Mouse (Mus musculus) kidney, postnatal 10 days (tissue): ENCODE measurements around the gene Hpse2.

ENCODE experiments used
- DNase-seq: peaks from one replicate; pipeline ENCODE4 v3.0.0; 2021; ENCODE audit warnings: mixed read lengths

Hpse2 gene

DNA sequence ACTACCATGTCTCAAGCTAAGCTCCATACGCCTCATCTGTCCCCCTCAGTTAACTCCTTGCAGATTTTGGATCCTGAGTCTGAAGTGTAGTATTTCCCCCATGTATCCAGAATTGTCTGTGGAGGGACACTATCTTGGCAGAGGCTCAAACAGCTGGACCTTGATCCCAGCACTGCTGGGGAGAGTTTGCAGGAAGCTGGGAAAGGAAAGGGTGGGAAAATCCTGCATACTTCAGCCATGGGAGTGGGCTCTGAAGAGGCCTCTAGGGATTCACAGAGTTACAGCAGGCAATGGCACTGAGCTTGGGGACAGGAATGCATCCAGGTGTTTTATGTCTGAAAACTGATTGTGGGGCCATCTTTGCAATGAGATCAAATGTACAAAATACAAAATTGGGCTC, 450.6 kb downstream of the Hpse2 start:
- peak; percentile 24 for DNase-seq

DNA sequence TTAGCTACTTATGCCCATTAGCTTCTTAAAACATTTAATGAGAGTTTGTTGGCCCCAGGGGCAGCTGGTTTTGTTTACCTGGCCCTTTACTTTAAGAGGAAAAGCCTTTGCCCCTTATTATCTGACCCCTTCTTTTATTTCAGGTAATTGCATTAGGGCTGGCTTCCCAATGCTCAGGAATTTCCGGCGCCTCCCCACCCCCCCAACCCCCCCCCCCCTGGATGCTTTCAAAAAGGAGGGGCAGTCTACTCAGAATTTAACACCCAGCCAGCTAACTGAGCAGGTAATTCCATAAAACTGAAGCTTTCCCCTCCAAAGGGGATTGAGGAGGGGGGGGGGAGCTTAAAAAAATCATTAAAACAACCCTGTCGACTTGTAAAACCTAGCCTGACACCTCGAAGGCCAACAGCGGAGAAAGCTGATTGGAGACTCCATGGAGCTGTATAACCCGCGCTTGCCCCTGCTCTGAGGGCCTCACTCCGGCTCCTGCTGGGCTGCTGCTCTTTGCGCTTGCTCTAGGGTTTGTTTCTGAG, 451.4 kb downstream of the Hpse2 start:
- no peak for DNase-seq

DNA sequence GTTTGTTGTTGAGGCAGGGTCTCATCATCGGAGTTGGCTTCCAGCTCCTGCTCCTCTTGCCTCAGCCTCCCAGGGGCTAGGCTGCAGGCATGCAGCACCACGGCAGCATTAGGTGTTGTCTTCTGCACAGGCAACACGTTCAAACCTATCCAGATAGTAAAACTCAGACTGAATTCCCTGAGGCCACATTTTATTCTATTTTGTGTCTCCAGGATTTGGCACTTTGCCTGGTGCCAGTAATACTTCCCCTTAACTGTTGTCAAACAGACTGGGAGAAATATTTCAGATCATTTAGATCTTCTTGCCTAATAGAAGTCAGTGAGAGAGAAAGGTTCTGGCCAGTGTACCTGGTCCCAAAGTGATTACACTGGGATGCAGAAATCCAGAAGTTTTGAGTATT, 458.5 kb downstream of the Hpse2 start:
- no peak for DNase-seq

DNA sequence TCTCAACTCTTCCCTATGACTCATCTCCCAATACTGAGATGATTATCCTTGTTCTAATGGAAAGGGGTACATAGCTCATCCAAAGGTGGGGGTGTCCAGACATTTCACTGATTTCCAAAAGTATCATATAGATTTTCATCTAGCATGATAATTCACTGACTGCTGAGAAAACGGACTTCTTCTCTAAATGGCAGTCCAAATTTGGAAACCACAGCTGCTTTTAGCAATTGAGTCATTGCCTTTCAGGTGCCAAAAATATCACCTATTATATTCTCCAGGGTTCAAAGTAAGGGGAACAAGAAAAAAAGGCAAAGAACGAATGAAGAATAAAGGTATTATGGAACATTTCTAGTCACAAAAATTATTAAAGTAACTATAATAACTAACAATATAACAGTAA, 459.9 kb downstream of the Hpse2 start:
- no peak for DNase-seq

DNA sequence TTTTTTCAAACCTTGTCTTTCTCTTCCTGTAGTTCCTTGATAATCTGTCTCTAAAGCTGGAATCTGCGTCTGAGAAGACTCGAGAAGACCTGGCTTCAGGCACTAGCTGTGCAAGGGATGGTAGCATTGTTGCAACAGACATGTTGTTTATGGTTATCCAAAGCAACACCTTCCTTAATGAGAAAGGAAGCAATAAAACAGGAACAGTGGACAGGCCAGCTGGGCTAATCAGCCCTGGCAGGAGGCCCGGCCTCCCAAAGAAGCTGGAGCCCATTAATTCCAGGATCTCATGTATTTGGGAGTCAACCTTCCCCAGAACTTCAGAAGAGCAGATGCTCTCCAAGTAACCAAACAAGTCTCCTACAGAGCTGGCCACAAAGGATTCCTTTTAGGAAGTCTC, 465.5 kb downstream of the Hpse2 start:
- DNase-seq = peak; percentile 73

DNA sequence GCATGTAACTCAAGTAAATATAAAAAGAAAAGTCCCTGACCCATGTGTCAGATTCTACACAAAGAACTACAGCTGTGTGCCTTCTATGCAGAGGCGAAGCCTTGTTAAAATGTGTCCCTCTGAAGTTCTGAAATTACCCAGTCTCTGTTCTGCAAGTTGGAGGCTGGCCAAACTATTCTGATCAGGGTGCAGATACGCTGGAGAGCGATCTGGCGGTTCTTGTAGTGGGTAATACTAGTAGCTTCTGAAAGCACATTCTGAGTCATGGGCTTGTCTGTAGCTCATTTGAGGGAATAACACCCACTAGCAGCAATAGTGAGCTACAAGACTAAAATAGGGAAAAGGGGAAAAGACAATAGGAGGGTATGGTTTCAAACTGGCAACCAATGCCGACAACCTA, 474.5 kb downstream of the Hpse2 start:
- peak; percentile 45 for DNase-seq

DNA sequence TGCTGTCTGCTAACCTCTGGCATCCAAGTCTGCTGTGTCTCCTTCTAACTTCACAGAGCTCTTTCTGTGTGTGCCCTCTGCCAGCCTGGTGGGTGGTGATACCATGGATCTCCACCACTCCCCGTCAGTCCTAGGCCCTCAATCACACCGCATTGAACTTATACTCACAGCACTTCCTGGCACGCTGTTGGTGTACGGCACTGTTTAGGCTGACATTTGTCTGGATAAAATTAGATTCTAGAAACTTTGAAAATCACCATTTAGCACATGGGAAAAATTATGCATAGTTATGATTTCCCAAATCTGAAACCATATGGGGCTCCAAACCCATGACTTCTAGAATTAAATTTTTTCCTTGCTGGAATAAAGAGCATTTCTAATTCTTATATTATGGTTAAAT, 478.4 kb downstream of the Hpse2 start:
- DNase-seq = no peak

DNA sequence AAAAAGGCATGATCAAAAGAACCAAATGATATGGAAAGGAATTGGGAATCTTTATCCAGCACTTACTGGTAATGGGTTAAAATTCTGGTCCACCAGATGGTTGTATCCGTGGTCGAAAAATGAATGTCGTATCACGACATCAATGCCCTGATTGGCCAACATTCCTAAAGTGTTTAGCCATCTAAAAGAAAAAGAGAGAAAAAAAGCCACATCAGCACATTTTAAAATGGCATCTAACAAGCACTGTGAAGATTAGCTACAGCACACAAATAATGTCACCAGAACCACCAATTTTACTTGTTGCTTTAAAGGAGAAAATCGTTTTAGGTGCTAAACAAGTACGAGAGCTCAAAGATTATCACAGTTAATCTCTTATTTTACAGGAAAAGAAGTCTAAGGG, 479.6 kb downstream of the Hpse2 start:
- no peak for DNase-seq

DNA sequence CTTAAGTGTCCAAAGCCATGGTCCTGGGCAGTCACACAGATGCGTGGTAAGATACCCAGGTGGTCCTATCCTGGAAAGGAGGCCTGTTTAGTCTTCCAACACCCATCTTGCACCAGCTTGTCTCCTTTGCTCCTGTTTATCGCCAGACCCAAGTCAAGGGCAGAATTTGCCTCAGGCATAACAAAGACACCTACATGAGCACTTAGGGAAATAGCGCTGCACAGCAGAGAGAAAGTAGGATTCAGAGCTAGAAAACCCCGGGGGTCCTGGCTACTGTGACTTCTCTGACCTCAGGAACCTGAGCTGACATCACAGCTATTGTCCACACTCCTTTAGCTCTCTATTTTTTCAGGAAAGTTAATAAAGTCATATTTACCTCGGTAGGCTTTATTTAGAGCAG, 481.8 kb downstream of the Hpse2 start:
- no peak for DNase-seq

DNA sequence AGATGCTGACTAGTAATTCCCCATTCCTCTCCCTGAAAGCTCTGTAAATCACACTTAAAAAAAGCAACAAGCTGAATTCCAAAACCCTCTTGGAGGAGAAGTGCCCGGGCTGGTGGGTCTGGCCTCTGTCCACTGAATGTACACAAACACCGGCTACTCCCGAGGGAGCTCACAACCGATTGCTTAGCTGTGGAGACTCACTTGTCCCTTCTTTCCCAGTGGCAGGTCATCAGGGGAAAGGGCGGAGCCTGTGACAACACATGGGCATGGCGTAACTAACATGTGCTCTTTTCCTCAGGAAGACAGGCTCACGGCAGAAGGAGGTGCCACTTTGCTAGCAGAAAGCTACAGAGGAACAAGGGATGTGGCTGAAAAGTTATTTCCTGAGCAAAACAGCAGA, 483.4 kb downstream of the Hpse2 start:
- no peak for DNase-seq

DNA sequence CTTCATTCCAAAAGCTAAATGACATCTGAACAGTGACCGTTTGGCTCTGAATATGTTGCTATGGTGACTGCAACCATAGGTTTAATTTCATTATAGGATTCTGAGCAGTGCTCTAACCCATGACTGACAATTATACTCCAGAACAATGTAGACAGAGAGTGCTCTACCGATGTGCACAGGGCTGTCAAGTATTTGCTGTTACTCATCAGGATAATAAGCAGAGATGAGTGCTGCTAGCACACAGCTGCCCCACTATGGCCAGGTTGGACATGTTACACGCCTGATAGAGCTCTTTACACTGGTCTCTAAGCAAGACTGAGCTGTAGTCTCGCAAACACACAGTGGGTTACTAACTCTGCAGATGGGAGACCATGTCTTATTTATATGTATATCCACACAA, 483.9 kb downstream of the Hpse2 start:
- no peak for DNase-seq

DNA sequence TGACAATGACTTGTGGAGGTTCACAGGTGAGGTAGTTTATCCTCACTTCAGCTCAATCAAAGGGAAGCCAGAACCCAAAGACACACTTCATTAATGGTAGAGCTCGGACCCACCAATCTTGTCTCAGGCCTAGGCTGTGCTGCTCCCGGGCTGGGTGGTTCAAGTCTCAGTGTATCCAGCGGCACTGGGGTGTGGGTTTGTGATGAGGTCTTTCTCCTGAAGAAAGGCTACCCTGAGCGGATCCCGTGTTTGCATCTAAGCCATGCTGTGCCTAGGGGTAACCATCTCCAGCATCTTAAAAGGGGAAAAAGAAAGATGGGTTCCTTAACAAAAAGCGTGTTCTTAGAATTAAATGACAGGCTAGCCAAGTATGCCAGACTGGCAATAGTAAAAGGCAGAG, 484.3 kb downstream of the Hpse2 start:
- no peak for DNase-seq

DNA sequence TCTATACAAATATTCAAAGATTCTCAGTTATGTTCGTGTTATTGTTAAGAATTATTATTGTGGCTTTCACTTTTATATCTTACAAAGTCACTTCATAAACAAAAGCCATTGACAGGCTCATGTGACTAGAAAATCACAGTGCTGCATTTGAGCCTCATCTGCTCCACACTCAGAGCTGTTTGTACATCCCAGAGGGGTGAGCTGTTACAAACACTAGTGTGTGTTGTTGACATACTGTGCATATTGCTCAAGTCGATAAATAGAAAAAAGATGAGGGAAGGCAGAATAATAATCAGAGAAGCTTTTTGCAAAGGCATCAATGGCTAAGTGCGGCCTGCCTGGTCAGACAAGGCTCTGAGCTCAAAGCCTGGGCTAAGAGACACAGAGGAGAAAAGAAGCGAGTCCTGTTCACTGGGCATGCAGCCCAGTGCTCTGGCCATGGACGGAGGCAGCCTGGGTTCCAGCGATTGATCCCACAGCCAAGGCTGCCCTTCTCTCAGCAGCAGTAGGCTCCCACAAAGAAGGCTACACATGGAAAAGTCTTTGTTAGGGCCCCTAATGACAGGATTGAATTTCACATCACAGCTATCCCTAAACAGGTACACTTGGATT, 485.6 kb downstream of the Hpse2 start:
- DNase-seq = no peak

DNA sequence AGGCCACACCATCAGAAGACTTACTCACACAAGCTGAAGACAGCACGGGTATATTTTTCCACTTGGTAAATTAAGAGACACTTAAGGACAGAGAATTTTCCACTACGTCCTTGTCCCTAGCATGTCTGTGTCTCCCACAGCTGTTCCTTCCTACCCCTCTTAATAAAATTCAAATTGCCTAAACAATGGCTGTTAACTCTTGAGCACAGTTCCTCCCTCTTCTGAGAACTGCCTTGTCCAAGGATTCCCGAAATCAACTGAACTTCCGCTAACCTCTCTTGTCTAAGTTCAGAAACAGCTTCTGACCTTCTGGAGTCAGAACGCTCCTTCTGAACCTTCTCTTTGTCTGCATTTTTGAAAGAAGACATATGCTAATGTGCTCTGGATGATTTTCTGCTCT, 496.6 kb downstream of the Hpse2 start:
- no peak for DNase-seq

DNA sequence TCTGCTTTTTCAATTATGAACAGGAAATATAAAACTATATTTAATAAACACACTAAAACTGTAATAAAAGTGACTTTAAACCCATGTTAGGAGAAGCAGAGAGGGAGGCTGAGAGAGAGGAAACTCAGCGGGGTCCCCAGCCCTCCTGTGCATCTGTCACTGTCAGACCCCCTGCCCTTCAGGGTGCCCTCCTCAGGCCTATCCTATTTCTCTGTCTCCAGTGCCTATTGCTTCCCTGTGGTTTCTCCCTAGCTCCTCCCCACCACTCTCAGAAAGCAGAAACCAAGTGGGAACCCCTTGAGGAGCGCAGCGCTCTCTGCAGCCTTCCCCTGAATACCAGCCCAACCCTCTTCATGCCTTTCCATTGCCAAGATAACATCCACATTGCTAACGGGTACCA, 510.5 kb downstream of the Hpse2 start:
- DNase-seq = no peak

DNA sequence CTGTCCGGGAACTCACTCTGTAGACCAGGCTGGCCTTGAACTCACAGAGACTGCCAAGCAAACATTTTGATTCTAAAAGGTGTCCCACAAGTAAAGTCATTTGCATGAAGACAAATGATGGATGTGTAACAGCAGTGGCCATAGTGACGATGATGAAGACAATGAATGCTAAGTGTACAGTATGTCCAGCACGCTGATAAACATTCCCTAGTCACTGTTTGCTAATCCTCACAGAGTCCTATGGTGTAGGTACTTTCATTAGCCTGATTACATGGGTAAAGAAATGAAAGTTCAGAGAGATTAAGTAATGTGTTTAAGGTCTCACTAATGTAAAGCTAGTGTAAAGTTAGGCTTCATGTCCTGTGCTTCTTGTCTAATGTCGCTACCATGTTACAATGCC, 511.6 kb downstream of the Hpse2 start:
- no peak for DNase-seq

DNA sequence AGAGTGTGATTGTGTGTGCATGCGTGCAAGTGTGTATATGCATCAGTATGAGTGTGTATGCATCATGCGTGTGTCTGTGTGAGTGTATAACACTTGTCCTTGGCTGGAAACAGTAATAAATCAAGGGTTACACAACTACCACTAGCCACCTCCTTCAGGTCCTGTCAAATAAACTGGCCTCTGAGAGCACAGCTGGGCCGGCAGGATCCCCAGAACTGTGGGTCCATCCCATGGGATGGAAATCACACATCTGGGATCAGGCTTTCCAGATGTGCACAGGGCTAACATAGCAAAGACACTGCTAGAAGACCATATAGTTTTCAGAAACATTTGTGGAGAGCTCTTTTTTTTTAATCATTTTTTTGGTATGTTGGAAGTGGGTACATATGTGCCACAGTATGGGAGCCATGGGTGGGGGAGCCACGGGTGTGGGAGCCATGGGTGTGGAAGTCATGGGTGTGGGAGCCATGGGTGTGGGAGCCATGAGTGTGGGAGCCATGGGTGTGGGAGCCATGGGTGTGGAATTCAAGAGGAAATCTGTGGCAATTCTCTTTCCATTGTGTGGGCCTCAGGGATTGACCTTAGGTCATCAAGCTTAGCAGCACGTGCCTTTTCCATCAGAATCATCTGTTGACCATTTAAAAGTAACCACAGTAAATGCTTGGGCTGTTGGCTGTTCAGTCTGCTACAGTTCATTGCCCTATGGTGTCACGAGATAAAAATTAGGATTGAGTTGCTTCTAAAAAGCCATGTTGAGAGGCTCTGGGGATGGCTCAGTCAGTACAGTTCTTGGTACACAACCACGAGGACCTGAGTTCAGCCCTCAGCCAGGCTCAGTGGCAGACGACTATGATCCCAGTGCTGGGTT, 518.3 kb downstream of the Hpse2 start:
- DNase-seq = no peak

DNA sequence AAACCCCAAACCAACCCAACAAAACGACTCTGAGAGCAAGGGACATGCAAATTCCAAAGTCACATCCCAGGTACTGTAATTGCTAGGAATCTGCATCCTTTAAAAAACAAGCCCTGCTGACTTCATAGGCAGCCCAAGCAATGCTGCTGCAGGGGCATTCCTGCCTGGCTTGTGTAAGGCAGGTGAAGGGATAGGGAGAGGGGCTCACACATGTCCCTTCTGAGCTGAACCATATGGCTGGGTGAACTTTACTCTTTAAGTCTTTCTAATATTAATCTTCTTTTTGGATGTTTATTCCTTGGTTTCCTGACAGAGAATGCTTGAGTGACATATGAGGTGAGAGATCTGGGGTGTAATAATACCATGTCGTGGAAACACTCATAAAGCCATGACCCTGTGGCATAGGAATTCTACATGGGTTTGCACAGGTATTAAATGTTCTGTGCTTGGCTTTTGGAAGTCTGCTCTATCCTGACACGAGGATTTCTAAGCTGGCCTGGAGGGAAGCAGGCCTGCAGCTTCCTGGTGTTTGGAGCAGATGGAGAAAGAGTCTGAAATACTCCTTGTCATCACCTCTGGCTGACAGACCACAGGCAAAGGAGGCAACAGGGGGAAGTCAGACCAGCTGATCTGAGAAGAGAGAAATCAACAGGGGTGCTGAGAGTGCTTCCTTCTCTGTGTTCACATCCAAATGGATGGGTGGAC, 519.0 kb downstream of the Hpse2 start:
- no peak for DNase-seq

DNA sequence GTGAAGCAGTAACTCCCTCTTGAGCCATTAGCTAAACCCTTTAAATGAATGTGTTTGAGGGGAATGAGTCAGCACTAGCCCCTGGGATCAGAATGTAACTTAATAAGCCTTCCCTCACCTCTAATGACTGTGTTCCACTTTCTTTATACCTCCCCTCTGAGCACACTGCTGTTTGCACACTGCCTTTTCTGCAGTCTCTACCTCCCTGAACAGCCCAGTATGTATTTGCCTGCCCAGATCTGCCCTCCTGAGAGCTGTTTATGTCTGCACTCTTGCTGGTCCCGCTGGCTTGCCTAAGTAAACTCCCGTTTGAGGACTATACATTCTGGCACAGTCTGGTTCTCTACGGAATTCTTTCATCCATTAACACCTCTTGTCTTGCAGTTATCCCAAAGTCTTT, 525.1 kb downstream of the Hpse2 start:
- no peak for DNase-seq

DNA sequence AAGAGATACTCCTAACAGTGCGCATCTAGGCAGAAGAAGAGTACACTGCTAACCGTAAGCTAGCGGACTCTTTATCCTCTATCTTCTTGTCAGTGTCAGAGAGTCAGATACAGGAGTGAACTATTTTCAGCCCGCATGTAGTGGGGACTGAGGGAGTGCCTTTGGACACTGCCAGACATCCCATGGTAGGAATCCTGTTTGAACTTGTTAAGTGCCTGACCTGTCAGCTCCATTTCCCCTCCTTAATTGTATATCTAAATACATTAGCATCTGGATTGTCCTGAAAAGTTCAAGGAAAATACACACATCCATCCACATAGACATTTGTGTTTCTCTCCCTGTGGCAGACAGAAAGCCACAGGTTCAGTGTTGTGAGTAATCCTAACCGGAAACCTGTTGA, 531.1 kb downstream of the Hpse2 start:
- DNase-seq = no peak

DNA sequence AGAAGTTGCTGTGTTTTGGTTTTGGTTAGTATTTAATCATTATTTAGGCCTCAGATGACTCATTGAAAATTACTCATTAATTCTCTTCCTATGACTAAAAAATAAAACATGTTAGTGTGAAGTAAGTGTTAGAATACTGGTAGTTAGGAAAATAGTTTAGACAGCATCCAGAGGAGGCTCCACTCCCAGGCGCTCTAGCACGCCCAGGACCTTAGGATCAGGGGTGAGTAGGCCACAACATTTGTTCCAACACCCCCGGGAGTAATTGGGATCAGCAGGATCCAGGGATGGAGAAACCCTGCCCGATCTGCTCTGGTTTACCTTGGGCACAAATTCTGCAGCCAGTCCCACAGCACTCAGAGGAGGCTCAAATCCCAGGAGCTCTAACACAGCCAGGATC, 532.5 kb downstream of the Hpse2 start:
- DNase-seq = no peak

DNA sequence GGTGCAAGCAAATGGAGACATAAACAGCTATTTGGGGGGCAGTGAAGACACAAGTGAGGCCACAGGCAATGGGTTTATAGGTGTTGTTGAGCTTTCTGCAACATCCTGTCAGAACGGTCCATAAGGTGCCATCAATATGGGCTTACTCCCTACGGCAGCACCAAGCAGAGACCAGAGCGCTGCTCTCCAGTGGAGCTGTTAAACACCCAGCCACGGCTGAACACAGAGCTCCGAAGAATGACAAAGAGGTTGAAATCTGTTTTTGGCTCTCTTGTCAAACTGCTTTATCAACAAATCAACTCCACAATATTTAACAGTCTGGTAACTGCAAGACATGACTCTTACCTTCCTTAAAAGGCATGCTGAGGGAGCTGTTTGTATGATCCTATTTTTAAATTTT, 537.7 kb downstream of the Hpse2 start:
- no peak for DNase-seq

DNA sequence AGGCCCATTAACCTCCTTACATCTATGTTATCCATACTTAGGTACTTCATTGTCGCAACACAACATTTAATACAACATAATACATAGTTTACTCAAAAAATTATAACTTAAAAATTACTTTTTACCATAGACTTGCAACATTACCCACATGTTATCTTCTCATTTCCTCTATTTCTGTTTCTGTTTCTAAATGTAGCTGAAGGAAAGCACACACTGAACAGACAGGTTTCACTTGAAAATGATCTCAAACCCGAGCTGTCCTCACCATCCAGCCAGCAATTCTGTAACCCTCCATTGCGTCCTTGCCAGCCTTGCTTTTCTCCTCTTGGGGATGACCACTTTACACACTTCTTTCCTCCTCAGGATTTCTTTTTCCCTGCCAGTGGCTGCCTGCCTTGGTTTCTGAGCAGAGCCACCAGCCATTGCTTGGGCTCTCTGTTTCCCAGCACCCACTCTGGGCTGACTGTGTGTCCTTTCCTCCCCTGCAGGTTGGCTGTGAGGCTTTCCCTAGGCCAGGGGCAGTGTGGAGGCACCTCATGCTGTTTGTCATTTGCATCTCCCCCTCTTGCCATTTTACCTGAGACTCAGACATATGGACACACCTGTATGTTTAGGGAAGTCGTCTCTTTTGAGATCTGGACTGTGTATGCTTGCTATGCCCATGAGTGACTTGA, 548.4 kb downstream of the Hpse2 start:
- no peak for DNase-seq
